Mouse (Mus musculus) megakaryocyte, adult 5-6 weeks (primary cell): ENCODE measurements around the gene Neu1. TPM values are rescaled to one million over a fixed set of nuclear protein-coding genes. Genes with fewer than 3 reads are reported as not detected.
"Not testable (repeated sequence)": the region's sequence is repeated elsewhere in the genome, so short reads cannot be mapped to it uniquely, and the experiment has no call there.

Experiments
- ATAC-seq: 2 replicates; pipeline ENCODE4 v1.8.0; 2016; ENCODE audit warnings: mild to moderate bottlenecking, inconsistent platforms; ENCODE audit not compliant: poor library complexity, severe bottlenecking
- total RNA-seq, 2 experiments: library from RNA; stranded (forward) in 1 of 2; stranded (reverse) in 1 of 2; fragments of 153-499, 151-499 nt in 1 of 2; fragments of 221-1000, 200-1000 nt in 1 of 2; gene quantifications; 2 replicates each; pipeline versions ENCODE4 v1.2.3 to v1.2.4; 2015 to 2017

The Neu1 gene
- total RNA-seq, 2 experiments from 2014 or later, result 18.1 to 23.7 TPM

DNA sequence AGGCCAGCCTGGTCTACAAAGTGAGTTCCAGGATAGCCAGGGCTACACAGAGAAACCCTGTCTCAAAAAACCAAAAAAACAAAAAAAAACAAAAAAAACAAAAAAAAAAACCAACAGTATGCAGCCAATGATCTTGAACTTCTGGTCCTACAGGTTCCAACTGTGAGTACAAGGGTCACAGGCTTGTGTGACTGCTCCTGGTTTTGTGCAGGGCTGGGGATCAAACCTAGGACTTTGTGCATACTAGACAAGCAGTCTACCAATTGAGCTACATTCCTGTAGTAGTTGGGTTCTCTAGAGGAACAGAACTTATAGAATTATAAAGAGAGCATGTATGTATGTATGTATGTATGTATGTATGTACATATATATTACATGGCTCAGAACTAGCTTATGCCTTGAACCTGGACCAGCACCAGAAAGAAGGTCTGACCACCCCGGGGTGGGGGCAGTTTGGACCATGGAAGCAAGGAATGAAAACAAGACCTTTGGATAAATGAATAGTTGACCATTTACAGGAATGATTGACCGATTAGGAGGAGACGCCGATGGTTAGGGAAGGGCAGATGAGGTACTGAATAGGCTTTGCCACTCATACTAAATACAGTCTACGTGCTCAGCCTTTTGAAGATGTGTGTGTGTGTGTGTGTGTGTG is 15.6 kb downstream of the Neu1 start:
- no peak for ATAC-seq

DNA sequence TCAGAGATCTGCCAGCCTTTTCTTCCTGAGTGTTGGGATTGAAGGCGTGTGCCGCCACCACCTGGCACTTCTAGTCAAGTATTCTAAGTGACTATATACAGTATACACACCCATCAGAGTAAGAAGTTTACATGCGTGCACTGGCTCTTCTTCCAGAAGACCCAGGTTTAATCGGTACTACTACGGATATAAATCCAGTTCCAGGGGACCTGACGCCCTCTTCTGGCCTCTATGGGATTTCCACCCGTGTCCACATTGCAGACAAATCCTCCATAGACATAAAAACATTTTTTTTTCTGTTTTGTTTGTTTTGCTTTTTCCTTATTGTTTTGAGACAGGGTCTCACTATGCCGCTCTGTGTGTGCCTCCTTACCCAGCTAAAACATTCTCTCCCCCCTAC is 16.6 kb downstream of the Neu1 start:
- ATAC-seq, result peak; percentile 28; the same call in 1 of the 2 replicates

DNA sequence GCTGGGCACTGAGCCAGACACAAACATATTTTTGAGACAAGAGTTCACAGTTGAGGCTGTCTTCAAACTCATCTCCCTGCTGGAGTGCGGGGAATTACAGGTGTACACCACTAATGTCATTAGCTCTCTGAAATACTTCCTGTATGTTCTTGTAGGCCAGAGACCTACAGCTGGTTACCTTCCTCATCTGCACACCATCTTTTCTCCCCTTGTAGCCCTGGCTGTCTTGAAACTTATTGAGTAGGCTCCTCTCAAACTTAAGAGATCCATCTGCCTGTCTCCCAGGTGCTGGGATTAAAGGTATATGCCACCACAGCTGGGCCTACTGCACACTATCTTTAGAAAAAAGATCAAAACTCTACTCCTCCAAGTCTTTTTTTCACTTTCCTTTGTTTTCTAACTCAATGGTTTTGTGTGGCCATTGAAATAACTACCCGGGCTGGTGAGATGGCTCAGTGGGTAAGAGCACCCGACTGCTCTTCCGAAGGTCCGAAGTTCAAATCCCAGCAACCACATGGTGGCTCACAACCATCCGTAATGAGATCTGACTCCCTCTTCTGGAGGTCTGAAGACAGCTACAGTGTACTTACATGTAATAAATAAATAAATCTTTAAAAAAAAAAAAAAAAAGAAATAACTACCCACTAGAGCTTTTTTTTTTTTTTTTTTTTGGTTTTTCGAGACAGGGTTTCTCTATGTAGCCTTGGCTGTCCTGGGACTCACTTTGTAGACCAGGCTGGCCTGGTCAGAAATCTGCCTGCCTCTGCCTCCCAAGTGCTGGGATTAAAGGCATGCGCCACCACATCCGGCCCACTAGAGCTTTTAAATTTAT is 17.9 kb downstream of the Neu1 start:
- ATAC-seq, result not testable (repeated sequence)

DNA sequence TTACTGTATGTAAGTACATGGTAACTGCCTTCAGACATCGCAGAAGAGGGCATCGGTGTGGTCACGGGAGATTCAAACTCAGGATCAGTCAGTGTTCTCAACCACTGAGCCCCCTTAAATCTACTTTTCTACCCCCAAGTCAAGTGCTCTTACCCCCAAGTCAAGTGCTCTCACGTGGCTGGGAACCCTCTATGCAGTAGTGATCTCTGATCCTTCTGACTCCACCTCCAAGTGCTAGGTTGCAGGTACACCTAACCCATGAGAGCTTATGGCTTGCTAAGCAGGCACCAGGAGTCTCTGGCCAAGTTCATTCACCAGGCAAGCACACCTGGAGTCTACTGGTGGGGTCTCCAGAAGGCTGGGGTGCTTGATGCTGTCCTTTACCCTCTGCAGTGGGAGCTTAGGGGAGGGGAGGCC is 18.5 kb downstream of the Neu1 start:
- no peak for ATAC-seq

DNA sequence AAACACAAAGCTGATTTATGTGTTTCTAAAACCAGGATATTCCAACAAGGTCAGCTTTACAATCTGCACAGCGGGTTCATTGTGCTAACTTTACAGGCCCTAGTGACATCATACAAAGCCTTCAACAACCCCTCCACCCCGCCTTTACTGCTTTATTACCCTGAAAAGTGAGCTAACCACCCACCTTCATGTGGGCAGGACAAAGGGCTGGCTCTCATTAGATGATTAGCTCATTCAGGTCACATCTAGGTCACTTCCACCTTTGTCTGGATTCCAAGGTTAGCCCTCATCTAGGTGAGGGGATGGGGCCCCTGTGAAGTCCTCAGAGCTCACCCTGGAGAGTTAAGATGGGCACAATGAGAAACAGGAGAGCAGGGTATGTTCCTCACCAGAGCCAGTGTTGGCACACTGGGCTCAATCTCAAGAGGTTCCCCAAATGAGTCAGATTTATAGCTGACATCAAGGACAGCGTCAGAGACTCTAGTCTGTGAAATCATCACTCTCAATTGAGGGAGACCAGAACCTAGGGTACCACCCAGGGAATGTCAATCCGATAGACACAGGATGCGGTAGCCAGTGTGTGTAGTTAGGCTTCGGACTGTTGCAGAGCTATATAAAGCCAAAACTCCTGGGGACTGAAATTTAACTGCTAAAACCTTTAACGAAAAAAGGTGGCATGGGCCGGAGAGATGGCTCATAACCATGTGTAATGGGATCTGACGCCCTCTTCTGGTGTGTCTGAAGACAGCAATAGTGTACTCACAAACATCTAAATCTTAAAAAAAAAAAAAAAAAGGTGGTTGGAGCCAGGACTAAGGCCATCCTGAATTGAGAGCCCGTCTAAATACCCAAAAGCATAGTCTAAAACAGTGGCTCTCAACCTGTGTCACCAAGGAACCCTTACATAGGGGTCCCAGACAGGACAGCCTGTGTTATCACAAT is 19.7 kb downstream of the Neu1 start:
- no peak for ATAC-seq

DNA sequence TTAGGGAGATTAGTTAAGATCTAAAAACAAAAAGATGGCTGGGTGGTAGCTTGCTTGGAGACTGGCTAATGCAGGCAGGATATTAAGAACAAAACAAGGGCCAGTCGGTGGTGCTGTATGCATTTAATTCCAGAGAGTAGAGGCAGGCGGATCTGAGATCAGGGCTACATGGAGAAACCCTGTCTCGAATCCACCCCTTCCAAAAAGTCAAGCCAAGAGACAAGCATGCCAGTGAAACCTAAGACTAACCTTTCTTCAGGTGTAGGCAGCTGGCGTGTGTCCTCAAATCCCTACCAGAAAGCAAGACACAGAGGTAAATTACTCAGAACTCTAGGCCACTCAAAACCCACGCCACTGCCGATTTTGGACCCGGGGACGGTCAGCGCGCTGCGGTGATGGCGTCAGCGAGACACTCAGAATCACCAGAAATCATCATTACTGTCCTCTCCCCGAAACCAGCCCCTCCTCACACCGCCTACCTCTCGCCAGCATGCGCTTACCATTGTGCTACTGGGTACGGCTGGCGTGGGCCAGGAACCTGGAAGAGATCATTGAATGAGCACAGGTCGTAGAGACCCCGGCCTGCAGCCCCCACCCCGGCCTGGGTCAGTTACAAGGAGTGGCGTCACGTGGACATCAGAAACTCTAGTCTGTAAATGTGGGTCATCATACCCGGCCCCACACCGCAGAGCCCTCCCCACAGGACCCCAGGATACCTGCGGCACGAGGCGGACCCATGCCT is 20.8 kb downstream of the Neu1 start:
- peak; percentile 7; the same call in 1 of the 2 replicates for ATAC-seq

DNA sequence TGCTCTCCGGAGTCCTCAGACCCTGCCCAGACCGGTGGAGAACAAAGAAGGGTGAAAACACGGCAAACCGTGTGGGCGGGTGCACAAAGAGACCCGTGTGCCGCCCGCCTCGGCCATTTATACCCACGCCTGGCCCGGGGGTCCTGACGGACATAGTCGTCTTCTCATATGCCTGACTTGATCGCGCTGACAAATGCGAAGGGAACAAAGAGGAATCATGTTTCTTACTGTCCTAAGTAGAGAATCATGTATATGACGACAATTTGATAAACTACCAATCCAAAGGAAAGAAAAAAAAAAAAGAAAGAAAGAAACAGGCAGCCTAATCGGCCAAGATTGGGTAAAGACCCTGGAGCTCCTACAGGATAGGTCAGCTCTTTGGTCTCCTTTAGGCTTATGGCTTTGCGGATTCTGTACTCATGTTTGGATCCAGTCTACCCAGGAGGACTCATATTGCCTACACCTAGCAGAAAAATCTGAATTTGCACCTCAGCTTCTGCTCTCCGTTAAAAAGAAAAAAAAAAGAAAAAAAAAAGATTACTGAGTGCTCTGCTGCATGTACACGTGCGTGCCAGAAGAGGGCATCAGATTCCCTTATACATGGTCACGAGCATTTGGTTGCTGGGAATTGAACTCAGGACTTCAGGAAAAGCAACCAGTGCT is 21.5 kb downstream of the Neu1 start:
- peak; percentile 89 for ATAC-seq

DNA sequence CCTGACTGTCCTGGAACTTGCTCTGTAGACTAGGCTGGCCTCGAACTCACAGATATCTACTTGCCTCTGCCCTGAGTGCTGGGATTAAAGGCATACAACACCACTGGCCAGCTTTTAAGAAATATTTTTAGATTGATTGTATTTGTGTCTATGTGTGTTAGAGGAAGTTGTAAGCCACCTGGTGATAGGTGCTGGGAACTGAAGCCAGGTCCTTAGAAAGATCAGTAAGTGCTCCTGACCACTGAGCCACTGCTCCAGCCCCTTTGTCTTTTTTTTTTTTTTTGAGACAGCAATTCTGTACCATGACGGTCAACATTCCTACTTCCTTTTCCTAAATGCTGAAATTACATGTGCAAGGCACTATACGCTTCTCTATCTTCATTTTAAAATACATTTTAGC is 22.2 kb downstream of the Neu1 start:
- no peak for ATAC-seq

DNA sequence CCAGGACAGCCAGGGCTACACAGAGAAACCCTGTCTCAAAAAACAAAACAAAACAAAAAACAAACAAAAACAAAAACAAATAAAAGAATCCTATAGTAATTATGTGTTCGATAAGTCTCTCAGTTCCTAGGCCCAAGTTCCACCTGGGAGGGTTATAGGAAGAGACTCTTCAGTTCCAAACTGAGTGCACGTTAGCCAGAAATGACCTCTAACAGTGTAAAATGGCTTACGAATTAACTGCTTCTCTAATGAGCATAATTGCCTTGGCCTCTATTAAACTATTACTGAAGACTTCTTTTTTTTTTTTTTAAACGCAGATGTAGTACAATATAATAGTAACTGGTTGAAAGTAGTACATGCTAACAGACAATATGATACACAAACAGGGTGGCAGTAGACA is 22.9 kb downstream of the Neu1 start:
- ATAC-seq, result no peak

DNA sequence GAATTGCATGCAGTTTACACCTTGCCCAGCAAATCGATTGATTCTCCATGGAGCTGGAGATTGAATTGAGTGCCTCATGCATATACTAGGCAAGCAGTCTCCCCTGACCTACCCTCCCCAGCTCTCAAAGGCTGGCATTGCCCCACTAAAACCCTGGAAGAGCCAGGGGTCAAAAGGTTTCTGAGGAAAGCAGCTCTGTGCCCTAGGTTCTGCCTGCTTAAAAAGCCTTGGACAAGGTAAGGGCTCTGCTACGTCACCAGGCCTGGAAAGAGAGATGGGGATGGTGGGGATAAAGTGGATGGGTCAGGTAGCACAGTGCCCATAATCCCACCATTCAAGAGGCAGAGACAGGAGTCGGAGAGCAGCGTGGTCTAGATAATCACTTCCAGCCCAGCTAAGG is 23.8 kb downstream of the Neu1 start:
- ATAC-seq, result no peak

DNA sequence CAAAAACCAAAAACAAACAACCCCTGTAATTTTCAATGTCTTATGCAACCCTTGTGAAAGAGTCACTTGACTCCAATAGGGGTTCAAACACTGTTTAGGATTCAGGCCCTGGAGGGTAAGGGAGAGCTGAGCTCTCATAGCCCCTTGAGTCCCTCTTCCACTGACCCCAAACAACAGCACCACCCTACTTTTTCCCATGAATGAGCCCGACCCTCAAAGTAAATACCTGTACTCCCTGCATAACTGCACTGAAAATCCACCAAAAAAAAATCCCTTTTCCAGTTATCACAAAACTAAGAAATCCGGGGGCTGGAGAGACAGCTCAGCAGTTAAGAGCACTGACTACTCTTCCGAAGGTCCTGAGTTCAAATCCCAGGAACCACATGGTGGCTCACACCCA is 24.8 kb downstream of the Neu1 start:
- ATAC-seq, result no peak

DNA sequence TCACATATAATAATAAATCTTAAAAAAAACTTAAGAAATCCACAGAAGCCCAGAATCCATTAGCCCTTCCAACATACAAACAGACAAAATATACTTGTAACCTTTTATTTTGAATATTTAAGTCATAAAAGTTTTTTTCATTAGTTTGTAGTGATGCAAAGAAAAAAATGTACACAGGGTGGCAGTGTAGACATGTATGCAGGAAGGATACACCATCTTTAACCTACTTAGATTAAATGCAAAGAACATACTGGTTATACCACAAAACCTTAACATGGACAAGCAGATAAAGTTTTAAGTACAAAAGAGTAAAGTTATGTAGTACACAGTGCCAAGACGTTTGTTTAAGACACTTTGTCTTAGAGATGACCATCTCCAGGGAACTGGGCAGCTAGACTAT is 25.3 kb downstream of the Neu1 start:
- no peak for ATAC-seq

DNA sequence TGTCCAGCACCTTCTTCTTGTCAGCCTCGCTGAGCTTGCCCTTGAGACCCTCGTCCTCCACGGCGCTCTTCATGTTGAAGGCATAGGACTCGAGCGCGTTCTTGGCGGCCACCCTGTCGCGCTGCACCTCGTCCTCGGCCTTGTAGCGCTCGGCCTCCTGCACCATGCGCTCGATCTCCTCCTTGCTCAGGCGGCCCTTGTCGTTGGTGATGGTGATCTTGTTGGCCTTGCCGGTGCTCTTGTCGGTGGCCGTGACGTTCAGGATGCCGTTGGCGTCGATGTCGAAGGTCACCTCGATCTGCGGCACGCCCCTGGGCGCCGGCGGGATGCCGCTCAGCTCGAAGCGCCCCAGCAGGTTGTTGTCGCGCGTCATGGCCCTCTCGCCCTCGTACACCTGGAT is 26.2 kb downstream of the Neu1 start:
- not testable (repeated sequence) for ATAC-seq

DNA sequence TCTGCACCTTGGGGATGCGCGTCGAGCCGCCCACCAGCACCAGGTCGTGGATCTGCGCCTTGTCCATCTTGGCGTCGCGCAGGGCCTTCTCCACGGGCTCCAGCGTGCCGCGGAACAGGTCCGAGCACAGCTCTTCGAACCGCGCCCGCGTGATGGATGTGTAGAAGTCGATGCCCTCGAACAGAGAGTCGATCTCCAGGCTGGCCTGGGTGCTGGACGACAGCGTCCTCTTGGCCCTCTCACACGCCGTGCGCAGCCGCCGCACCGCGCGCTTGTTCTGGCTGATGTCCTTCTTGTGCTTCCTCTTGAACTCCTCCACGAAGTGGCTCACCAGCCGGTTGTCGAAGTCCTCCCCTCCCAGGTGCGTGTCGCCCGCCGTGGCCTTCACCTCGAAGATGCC is 26.9 kb downstream of the Neu1 start:
- not testable (repeated sequence) for ATAC-seq

DNA sequence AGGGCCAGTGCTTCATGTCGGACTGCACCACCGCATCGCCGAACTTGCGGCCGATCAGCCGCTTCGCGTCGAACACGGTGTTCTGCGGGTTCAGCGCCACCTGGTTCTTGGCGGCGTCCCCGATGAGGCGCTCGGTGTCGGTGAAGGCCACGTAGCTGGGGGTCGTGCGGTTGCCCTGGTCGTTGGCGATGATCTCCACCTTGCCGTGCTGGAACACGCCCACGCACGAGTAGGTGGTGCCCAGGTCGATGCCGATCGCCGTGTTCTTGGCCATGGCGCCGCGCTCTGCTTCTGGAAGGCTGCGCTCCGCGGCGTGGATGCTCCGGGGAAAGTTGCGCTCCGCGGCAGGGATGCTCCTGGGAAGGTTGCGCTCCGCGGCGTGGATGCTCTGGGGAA is 27.7 kb downstream of the Neu1 start:
- ATAC-seq, result not testable (repeated sequence)

DNA sequence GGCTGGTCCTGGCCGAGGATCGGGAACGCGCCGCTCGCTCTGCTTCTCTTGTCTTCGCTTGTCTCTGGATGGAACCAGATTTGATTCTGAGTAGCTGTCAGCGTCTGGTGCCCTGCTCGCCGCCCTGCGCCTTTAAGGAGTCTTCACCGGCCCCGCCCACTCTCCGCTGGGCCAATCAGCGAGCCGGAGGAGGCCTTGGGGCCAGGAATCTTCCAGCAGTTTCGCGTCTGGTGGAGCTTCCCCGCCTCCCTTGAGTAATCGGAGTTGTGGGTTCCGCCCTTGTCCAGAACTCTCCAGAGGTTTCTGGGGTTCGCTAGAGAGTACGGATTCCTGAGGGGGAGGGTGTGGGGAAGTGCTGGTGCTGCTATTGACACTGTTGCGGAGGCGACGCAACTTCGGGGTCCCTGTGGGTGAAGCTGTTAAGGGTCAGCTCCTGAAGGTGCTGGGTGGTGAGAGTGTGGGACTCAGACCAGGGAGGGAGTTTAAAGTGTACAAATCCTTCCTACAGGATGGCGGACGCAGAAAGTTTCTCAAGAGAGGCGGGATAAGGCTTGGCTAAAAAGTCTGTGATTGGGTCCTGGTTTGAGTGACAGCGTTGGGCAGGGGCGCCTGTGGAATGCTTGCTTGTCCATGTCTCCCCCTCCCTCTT is 28.2 kb downstream of the Neu1 start, which contains the start of gene Hspa1b:
TSS of gene Hspa1b (minus strand) at position 109 of the 649 bp plus-strand sequence.
- peak; percentile 94 for ATAC-seq

DNA sequence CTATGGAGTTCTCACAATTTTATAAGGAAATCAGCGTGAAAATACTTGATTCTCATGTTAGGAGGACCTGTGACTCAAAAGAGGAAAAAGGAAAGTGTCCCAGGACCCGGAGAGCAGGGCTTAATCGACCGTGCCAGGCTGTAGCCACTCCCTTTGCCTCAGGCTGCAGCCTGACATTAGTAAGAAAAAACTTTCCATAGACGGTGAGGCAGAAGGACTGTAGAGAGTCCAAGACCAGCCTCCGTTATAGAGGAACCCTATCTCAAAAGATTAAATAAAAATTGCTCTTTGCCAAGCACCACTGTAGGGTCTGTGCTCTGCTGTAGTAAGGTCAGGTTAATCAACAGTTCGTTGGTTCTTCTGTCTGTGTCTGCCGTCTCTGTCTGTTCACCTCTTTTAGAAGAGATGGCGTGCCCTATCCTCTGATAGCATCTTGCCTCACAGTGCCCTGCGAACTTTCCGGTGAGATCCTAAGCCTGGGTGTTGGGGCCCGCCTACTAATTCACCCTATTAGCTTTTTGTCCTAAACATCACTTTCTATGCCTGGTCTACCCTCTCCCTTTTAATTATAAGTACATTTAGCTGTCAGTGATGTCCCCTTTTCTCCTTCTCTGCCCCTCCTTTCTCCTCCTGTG is 28.9 kb downstream of the Neu1 start:
- no peak for ATAC-seq

DNA sequence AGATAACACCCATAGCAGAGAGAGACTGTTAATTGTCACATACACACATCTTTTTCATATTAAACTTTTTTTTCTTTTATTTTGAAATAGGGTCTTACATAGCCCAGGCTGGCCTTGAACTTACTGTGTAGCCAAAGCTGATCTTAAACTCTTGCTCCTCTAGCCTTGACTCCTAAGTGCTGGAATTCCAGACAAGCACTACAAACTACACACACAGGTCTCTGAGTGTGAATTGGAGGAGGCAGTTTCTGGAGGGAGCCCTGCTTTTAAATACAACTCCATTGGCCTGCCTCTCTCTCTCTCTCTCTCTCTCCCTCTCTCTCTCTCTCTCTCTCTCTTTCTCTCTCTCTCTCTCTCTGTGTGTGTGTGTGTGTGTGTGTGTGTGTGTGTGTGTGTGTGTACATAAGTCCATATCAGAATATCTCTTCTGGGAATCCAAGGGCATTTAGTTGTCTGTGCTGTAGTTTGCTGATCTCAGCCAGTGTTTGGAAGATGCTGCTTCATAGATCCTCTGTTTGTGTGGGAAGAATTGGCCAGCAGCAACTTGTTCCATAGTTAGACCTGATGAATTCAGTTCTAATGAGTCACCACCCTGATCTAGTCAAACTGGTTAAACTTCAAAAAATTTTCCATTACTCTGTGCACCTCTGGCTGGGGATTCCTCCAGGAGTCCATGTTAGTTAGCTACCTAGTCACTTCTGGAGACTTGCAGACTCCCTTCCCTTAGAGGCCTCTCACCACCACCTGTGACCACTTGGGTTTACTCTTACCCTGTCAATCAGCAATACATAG is 29.8 kb downstream of the Neu1 start:
- ATAC-seq, result no peak
